Mouse (Mus musculus) left cerebral cortex, adult 18-20 months (tissue): ENCODE results near the gene Kcnma1. TPM values are rescaled to one million over a fixed set of nuclear protein-coding genes. Genes with fewer than 3 reads are reported as not detected.

Experiments used
- DNase-seq, 2 experiments: peaks; one replicate each; pipeline ENCODE4 v3.0.0; 2021 to 2022; ENCODE audit warnings: low spot score in 2 of 2, mixed read lengths in 1 of 2
- total RNA-seq, 2 experiments: library from RNA; stranded (reverse); gene quantifications; 2 replicates each; pipeline ENCODE4 v1.2.3; 2021

Kcnma1 gene
- total RNA-seq, 2 experiments from 2014 or later, result 160 to 172 TPM

DNA sequence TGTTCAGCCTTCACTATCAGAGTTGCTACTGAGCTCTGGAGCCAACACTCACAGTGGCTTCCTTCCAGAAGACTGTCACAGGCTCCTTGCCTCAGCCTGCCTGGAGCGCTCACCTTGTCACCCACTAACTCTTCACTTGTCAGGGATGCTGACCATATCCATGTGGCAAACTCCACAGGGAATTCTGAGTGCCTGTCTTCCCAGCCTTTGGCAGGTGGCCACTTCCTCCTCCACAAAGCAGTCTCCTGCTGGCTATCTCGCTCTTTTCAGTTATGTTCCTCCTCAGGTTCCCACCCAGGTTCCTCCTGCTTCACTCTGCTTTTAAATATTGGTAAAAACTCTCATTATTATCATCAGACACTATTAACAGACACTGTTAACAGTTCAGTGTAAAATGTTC is 395.3 kb downstream of the Kcnma1 start:
- peak; percentile 35 to 56 for DNase-seq

DNA sequence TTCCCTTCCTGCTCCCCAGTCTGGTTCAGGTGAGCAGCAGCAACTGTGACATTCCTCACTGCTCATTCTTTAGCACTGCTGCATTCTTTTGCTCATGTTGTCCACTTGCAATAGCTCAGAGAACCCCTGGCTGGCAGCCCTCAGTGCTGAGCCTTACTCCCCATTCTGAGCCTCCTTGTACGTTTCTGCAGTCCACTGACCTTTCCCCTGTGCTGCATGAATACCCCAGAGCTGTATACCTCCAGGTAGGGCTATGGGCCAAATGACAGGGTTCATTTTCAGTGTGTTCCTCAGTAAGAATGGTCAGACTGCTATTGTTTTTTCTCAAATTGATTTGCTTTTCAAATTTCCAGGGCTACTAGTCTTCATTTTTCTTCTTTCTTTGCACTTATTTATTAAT is 396.2 kb downstream of the Kcnma1 start:
- DNase-seq, result no peak

DNA sequence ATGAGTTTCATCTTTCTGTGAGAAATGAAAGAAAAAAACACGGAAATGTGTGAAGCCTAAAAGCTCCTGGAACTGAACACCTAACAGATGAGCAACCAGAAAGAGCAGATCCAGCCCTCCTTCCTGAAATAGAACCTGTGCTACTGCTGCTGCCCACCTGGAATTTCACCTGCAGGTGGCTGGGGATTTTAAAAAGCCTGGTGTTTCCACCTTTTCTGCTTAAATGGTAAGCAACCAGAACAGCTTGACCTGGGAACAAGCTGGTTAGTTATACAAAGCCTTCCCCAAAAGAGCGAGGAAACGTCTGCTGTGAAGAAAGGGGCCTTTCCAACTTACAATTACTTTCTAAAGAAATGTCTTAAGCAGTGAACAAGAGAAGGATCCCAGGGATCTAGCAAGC is 404.2 kb downstream of the Kcnma1 start:
- no peak for DNase-seq

DNA sequence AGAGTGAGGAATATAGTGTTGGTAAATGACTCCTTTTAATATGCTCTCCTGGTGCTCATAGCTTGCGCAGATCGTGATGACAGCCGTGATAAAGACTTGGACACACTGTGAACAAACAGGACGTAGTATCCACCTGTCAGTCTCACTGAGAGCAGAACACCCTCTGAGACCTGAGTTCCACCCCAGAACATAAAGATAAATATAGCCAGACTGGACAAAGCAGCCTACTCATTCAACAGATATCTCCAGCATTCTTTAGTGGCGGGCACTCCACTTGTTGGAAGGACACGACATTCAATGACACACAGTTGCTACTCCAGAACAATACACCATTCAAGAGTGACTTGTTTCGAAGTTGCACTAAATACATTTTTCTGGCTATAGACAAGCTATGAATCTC is 408.6 kb downstream of the Kcnma1 start:
- DNase-seq, result no peak

DNA sequence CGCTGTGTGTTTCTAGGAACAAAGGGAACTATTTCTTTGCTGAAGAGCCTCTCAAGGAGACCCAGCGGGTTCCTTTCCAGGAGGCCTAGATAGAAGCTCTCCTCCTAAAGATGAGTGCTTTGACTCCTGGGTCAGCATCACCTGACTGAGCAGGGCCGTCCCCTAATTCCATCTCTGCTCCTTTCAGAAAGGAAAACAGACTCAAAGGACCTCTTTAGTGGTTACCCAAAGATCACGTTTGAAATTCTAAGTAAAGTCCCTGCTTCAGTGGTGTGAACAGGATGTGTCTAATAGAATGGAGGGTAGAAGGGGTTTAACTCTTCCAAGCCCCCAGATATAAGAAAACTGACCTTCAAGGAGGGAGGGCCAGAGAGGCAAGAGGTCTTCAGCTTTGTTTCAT is 411.4 kb downstream of the Kcnma1 start:
- no peak for DNase-seq

DNA sequence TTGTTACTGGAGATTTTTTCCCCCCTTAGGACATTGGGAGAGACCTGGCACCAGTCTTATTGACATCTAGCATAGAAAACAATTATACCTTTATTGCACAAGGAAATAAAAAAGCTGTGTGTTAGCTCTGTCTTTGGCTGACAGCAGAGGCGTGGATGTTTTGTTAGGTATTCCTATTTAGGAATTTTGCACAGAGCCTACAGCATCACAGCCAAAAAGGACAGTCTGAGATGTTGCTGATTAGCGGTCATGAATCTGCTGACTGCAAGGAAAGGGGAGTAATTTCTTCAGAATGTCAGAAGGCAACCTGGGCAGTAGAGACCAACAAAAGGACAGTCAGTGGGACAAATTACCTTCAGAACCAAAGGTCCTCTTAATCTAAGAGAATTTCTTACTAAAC is 412.2 kb downstream of the Kcnma1 start:
- DNase-seq, result no peak

DNA sequence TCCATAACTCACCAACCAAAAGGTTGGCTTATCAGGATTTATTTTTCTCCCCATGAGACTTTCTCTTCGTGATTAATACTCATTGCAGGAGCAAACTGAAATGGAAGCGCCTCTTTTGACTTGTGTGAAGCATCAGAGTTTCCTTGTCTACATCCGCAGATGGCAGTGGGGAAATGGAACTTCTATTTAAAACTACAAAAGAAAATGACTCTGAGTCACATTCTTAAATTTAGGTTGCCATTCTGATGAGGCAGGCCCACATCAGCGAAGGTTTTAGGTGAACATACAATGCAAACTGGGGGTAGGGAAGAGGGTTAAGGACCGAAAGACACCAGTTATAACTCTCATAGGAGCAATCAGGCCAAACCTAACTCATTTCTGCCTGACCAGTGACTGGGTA is 419.7 kb downstream of the Kcnma1 start:
- DNase-seq, result no peak

DNA sequence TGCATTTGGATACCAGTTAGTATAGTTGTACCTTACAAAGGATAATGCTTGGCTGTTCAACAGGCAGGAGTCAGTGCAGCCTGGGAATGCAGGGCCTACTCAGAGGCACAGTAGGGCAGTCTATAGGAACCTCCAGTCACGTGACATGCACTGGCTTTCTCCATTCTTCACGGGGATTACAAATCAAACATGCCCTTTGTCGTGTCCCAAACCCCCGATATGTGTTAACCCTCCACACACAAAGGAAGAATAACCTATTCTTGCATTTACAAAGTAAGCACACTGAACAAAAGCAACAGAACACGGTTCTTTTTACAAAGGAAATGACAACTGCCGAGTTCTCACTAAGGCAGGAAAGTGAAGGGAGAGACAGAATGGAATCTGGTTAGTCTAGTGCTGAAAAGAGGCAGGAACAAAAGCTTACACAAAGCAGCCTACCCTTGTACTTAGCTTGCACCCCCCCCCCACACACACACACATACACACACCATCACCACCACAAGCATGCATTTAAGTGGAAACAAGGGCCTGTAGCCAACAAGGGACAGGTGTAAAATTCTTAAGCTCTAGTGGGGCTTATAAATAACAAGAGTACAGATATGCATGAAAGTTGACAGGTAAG is 421.4 kb downstream of the Kcnma1 start:
- DNase-seq, result no peak

DNA sequence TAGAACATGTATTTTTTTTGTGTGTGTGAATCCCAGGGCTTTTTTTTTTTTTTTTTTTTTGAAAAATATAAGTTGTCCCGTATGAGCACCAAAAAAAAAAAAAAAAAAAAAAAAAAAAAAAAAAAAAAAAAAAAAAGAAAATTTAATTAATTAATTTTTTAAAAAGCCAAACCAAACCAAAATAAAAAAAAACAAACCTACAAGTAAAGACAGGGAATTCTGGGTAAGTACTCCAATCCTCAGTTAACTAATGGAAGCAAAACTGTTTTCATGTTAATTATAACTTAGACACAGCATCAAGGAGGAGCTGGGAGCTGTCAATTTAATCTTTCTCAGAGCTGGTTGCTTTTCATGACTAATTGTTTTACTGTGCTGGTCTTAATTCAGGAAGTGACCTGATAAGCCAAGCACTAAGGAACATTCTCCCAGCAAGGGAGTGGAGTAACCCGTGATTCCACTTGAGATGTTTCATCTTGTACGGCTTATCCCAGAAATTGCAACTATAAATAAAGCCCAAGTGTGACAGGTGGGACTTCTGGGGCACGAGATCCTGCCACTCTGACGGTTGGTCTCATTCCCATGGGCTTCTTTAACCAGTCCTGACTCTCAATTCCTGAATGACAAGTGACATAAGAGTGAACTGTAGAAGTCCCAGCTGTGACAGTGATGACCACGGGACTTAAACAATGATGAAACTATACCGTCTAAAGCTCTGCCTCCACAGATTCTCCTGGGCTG is 424.4 kb downstream of the Kcnma1 start:
- DNase-seq, result no peak

DNA sequence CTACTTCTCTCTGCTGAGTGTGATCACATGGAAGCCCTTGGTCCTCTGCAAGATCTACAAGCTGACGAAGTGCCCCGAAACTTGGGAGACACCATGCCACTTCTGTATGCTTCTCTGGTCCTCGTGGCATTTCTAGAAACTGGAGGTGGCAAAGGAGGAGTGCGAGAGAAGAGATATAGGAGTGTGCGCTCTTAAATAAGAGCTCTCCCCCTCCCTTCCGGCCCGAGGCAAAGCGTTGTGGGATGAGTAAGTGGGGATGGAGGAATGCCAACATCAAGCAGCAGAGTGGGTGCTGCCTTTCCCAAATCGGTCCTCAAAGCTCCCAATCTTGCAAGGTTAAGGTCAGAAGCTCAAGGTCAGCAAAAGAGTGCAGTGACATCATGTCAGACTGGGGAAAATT is 426.8 kb downstream of the Kcnma1 start:
- peak; percentile 67 for DNase-seq

DNA sequence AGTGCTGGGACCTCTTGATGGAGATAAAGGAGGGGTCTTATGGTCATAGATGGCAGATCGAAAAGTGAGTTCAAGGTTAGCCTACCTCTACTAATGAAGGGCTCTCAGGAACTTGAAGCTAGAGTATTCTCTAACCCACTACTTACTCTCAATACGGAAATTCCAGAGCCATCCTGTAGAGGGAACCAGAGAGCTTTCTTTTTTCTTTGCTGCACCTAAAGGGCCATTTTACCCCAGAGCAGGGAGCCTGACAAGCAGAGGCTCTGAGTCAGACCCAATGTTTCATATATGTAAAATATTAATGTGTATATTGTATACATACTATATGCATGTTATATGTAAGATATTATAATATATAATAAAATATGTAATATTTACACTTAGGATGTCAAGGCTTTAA is 431.1 kb downstream of the Kcnma1 start:
- DNase-seq, result peak; percentile 44 to 76

DNA sequence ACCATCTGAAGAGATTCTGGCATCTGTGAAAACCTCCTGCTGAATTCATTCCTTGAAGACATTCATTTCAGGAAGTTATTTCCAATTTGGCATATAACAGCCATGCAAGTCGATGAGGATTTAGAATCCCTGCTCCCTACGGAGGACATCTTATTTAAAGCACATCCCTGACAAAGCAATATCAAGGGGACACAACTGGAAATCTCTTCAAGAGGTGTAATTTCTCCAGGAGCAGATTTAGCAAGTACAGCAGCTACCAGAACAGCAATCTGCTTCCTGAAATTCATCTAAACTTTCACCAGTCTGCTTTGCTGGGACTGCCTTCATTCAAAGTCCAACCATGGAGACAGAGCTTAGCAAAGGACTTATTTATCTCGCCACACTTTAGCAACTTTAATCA is 433.0 kb downstream of the Kcnma1 start:
- no peak for DNase-seq

DNA sequence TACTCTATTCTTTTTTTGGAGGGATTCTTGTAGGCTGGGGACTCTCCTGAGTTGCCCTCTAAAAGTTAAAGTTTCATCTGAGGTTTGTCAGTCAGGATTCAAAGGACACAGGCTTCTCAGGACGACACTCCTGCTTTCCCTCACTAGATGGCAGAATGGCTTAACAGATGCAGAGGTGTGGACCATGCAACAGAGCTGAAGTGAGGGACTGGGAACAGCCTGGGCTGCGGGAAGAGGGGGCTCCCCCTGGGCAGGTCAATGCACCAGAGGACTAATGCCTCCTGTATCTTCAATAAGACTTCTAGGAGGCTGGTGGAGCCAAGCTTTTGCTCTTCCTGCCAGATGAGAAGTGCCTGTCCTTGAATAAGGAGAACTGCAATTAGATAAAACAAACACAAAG is 438.3 kb downstream of the Kcnma1 start:
- peak; percentile 39 to 48 for DNase-seq

DNA sequence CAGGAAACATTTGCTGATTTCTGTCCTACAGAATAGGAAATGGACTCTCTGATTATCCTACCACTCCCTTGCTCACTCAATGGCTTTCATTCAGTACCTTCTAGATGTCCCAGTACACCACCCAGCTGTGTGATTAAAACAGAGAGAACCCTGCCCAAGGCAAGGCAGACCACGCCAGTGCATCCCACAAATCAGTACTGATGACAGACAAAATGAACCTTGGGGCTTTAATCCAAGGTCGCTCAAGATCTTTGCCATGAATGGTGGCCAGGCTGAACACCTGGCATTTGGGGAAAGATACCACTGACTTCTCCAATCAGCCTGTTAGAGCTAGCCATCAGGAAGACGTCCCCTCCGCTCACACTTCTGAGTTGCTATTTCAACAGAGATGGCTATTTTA is 440.2 kb downstream of the Kcnma1 start:
- DNase-seq, result no peak

DNA sequence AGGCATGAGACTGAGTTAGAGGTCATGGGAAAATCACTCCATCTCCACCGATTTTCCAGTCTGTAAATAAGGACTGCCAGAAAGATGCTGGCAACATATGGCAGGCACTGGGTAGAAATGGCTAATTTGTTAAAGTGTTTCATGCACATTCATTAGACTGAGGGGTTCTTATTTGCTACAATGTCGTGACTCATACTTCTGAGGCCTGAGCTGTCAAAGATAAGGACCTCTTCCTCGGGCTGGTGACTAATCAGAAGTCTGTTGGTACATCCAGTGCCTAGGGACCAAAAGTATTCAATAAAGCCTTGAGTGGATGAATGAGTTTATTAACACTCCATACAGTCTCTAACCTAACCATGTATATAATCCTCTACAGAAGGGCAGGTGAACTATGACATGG is 440.9 kb downstream of the Kcnma1 start:
- no peak for DNase-seq

DNA sequence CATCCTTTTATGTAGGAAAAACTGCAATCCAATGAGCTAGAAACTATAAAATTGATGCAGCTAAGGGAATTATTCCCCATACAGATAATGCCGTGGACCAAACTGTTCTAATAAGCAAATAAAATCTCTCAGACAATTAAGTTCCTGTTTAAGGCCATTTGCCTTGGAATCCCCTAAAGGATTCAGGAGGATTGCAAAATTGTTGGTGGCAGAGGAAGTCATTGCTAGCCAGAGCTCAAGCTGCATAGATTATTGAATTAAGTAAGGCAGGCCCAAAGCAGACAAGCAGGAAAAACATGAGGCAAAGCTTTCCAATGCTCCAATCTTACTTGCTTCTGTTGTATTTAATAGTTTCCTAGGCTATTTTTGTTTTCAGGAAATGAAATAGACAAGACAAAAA is 441.5 kb downstream of the Kcnma1 start:
- no peak for DNase-seq

DNA sequence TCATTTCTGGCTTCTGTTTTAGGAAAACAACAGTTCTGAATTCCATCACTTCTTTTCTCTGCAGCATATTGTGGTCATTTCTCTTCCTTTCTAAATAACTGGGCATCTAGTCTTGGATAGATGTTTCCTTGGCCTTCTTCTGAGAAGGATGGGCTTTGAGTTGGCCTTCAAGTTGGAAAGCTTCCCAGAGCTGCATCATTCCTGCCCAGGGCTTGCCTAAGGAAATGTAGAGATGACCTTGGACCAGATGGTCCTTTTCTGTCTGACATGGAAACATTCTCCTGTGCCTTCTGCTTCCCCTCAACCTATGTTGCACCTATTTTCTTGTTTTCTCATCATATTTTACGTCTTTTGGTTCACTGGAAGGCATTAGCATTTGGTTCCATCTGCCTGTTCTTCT is 444.0 kb downstream of the Kcnma1 start:
- DNase-seq, result no peak

DNA sequence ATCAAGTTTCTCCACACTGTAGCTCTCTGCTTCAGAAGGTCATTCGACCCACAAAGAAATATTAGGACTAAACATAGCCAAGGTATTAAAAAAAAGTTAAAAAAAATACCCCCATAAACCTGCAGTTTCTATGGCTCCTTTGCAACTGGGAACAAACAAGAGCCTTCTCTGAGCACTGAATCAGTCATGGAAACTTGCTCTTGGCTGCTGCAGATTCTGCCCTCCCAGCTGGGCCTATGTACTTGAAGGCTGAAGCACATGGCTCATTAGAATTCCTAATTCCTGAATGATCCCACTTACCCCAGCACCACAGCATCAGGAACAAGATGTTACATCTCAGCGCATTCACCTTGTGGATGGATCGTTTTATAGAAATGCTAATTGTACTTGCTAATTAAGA is 448.4 kb downstream of the Kcnma1 start:
- DNase-seq, result no peak

DNA sequence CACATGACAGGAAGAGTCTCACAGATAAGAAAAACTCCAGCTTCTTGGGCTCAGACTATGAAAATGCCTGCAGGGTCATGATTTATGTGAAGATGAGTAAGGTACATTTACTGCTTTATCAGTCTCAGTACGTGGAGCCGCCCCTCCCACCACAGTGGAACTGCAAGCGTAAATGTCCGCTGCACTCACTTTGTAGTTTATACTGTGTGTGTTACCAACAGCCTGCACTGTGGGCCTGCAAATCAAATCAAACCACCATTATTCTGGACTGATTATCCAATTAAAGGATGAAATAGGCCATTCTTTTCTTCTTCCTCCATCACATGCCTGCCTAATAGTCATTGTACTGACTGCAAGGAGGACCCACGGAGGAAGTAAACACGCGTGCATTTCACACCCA is 449.8 kb downstream of the Kcnma1 start:
- no peak for DNase-seq

DNA sequence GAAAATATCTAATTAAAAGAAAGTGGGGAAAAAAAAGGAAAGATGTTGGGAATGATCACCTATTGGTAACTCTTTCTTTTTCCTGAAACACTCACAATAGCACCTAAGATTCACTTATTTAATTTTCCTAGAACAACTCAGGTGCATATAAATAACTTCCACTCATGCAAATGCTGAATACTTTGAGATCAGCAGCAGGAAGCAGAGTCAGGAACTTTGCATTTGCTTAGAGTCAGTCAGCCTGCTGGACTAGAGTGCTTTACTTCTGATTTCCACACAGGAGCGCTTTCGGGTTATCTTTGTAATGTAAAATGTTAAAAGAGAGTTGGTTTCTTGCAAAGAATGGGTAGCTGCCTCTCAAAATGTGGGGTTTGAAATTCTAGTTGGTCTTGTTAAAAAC is 451.1 kb downstream of the Kcnma1 start:
- DNase-seq, result no peak

DNA sequence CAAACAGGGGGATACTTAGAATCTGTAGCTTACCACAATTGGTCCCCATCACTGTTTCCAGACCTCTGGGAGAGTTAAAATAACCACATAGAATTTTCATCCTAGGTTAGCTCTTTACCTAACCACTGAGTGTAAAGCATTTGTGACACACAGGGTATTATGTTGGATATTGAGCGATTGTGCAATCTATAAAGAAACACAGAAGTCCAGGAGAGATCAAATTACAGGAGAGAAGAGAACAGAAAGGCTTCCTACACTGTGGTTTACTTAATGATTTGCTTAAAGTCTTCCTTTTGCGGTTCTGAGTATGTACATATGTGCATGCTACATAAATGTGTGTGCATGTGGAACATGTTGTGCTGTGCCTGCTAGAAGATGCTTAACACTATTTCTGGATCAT is 458.6 kb downstream of the Kcnma1 start:
- no peak for DNase-seq

DNA sequence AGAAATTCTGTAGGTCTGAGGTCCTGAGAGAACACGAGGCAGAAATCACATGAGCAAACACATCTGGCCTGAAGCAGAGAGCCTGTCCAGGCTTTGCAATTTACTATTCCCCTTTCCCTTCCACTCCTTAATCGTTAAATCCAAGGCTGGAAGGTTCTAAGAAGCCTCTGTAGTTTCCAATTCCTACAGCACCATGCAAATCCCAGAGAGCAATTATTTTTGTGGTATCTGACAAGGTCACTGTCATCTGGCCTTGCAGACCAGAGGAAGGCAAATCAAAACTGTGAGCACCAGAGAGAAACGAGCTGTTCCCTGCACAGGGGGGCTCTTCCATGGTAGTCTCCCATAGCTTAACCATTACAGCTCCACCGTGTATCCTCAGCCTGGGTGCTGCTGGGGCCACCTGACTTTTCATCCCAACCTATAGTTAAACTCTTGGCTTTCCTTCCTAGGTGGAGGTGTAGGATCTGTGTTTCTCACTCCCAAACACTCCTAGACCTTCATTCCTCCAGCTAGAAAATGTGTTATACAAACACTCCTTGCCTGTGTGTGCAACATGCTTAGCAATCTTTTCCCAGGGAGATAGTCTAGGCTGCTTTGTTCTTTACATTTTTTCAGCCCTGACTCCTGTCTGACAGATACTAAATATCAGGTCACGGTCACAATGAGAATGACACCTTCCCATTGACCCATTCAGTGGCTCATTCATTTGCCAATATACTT is 461.9 kb downstream of the Kcnma1 start:
- DNase-seq, result no peak

DNA sequence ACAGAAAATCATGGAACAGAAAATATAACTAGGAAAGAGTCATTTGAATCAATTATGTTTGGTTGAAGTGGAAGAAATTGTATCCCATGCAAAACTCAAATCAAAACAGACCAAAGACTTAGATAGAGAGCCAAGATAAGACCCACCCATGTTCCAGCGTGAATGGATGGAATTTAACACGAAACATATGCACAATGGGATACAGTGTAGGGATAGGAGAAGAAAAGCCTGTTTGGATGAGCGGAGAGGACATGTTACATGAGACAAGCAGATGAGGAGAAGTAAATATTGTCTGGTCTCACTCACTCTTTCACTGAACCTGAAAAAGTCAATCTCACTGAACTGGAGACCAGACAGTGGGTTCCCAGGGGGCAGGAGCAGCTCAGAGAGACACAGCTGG is 463.8 kb downstream of the Kcnma1 start:
- DNase-seq, result no peak
